Mouse (Mus musculus) embryonic facial prominence, embryonic 15.5 days (tissue): ENCODE results near the gene Gm14391. TPM values are rescaled to one million over a fixed set of nuclear protein-coding genes. Genes with fewer than 3 reads are reported as not detected.
A peak's percentile ranks its signal among the peaks of the same experiment; 100 is the strongest.
"Not testable (repeated sequence)": the region's sequence is repeated elsewhere in the genome, so short reads cannot be mapped to it uniquely, and the experiment has no call there.

Experiments used
- ATAC-seq: fragments of 200-750 bp; cut with Nextera tagmentation; 2 replicates; pipeline ENCODE4 v1.8.0; 2017; ENCODE audit warnings: low read depth, moderate TSS enrichment; ENCODE audit not compliant: insufficient number of reproducible peaks, low FRiP score, low TSS enrichment
- H3K27ac ChIP-seq: fragments of 300-500 bp; sonication (generic); replicated peaks from 2 replicates; pipeline ENCODE4 v1.5.1; 2015; ENCODE audit warnings: mild to moderate bottlenecking, inconsistent platforms
- H3K27me3 ChIP-seq: fragments of 300-500 bp; sonication (generic); 2 replicates; pipeline ENCODE4 v1.6.1; 2015; ENCODE audit warnings: inconsistent platforms
- H3K36me3 ChIP-seq: fragments of 300-500 bp; sonication (generic); 2 replicates; pipeline ENCODE4 v1.6.1; 2015; ENCODE audit warnings: mild to moderate bottlenecking, inconsistent platforms
- H3K4me1 ChIP-seq: fragments of 300-500 bp; sonication (generic); 2 replicates; pipeline ENCODE4 v1.6.1; 2015; ENCODE audit warnings: inconsistent platforms
- H3K4me2 ChIP-seq: fragments of 300-500 bp; sonication (generic); replicated peaks from 2 replicates; pipeline ENCODE4 v1.6.1; 2015; ENCODE audit warnings: mild to moderate bottlenecking, inconsistent platforms
- H3K4me3 ChIP-seq: fragments of 300-500 bp; sonication (generic); replicated peaks from 2 replicates; pipeline ENCODE4 v1.5.1; 2015; ENCODE audit warnings: mild to moderate bottlenecking, inconsistent platforms
- H3K9ac ChIP-seq: fragments of 300-500 bp; sonication (generic); 2 replicates; pipeline ENCODE4 v1.6.1; 2015; ENCODE audit warnings: inconsistent platforms
- H3K9me3 ChIP-seq: fragments of 300-500 bp; sonication (generic); replicated peaks from 2 replicates; pipeline ENCODE4 v1.6.1; 2016; ENCODE audit warnings: inconsistent platforms
- WGBS: fragments of 180-500 bp; shearing (Covaris S2); methylation state at CpG from one replicate; pipeline ENCODE4 v1.1.7; 2015; 5-methylcytosine and 5-hydroxymethylcytosine counted together
- polyA plus RNA-seq: library from polyadenylated mRNA; unstranded; fragments of >200 nt; fragmentation: Nextera tagmentation; extraction: Ambion mirVana; gene quantifications from 2 replicates; pipeline ENCODE4 v1.2.1, GENCODE M21; 2015

Gene Gm14391
- polyA plus RNA-seq, 1 experiment from 2014 or later, result 13.5 TPM

DNA sequence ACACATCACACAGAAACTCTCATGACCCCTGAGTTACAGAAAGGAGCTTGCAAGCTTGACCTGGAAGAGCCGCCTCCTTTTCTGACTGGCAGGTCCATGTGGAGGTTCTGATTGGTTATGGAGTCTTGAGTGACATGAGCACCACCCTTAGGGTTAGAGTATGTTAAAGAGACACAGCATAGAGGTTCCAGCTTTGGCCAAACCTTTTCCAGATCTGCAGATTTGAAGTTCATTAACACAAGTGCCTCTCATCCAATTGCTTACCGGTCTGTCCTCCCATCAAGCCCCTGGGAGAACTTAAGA is 64.8 kb downstream of the Gm14391 start, which contains the start of gene Gm14399:
Gene Gm14399, minus strand, starts transcription at position 20 of the 303 bp plus-strand sequence.
- 0 out of 2 replicates have a peak within 1 kb of the TSS, but pooled peaks have one; percentile 23 for H3K9ac ChIP-seq
- H3K9me3 ChIP-seq, H3K4me1 ChIP-seq, H3K36me3 ChIP-seq, ATAC-seq, H3K27me3 ChIP-seq, H3K27ac ChIP-seq: not testable (repeated sequence)
- 5% methylated on average over 1 of the region's 2 CpGs for WGBS
- H3K4me2 ChIP-seq, result peak within 1 kb of the TSS; percentile 40
- H3K4me3 ChIP-seq, result peak within 1 kb of the TSS; percentile 49

DNA sequence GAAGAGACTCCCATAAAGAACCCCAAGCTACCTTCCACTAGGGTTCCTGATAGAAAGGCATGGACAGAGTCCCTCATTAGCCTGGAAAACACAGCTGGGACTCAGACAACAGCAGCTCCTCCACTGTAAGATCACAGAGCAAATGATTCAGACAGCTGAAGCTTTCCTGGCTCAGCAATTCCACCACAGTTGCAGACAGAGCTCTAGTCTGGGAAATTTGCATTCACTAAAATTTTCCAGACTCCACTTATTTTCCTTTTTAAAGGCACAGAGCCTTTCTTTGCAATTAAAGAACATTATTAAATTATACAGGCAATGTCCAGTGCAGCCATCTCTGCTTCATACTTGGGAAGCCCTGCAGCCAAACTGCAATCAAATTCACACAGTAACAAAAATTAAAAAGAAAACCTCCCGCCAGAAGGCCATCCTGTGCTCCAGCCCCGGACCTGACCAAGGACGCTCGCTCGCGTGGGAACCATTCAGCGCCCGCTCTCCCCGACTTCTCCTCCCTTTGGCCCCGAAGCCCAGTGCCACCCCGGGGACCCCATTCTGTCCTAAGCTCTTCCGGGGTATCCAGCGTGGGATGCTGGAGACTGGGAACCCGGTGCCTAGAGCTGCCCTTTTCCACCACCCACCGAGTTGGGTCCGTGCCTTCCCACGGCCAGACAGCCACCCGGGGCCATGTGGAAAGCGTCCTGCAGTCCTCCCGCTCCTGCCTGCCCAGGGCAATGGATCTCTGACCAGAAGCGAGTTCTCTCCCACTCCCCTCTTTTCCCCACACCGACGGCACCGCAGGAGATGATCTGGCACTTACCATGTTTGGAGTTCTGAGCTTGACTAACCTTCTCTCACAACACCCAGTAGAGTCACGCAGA is 65.4 kb downstream of the Gm14391 start:
- H3K4me3 ChIP-seq, result peak overlapping the region; percentile 49
- H3K36me3 ChIP-seq, H3K27ac ChIP-seq, ATAC-seq, H3K27me3 ChIP-seq, H3K4me1 ChIP-seq, H3K9me3 ChIP-seq: not testable (repeated sequence)
- H3K9ac ChIP-seq, result 0 out of 2 replicates have a peak overlapping the region, but pooled peaks have one; percentile 23
- WGBS, result 7% methylated on average over 25 of the region's 25 CpGs
- peak overlapping the region; percentile 40 for H3K4me2 ChIP-seq

Other genes starting within 250 kb of the Gm14391 start
- not detected in 2 replicates for gene Gm14444, start 196.7 kb downstream of the Gm14391 start, polyA plus RNA-seq
- gene Gm14393, start 139.1 kb downstream of the Gm14391 start, polyA plus RNA-seq, result 0.38 and 1.1 TPM in 2 replicates
- 4.9 and 10.8 TPM in 2 replicates for gene Gm14399, start 64.9 kb downstream of the Gm14391 start, polyA plus RNA-seq
- 0.77 and 0.85 TPM in 2 replicates for gene Gm14443, start 31.0 kb downstream of the Gm14391 start, polyA plus RNA-seq
- gene Gm14440, start 68.2 kb upstream of the Gm14391 start, polyA plus RNA-seq, result 0.45 TPM in 1 of 2 replicates, not detected in the other
- 18.3 and 18.4 TPM in 2 replicates for gene Gm4631, start 131.3 kb upstream of the Gm14391 start, polyA plus RNA-seq
- 3.6 and 4.3 TPM in 2 replicates for gene Zfp968, start 165.5 kb upstream of the Gm14391 start, polyA plus RNA-seq
- 8.8 and 13.4 TPM in 2 replicates for gene Gm4724, start 228.9 kb upstream of the Gm14391 start, polyA plus RNA-seq